Mouse (Mus musculus) thymus, postnatal 14 days (tissue): ENCODE data around the gene Nat8f6.
A peak's percentile ranks its signal among the peaks of the same experiment; 100 is the strongest.
"Not testable (repeated sequence)": the region's sequence is repeated elsewhere in the genome, so short reads cannot be mapped to it uniquely, and the experiment has no call there.

ENCODE experiments used
- DNase-seq: peaks from one replicate; pipeline ENCODE4 v3.0.0; 2021

Gene Nat8f6

DNA sequence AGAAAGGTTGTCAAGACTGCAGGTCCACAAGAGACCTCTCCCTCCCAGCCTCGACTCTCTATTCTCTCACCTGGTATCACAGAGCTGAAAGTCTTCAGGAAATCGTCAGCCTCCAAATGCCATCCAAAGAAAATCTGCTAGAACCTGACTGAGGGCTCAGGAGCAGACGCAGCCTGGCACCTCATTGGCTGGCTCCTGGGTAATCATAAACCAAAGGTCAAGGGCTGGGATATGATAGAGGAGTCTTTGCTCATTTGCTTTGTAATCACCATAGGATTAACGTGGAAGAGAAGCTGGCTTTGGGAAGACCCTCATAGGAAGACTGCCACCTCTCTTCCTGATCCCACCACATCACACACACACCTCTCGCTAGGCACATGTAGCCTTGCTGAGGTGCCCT lies at the start of gene Nat8f6, which contains the start of gene Nat8f5:
Nat8f6 (minus strand) TSS at position 118 of the 400 bp plus-strand sequence.
Nat8f5 (minus strand) TSS at position 136 of the 400 bp plus-strand sequence.
- no peak for DNase-seq

DNA sequence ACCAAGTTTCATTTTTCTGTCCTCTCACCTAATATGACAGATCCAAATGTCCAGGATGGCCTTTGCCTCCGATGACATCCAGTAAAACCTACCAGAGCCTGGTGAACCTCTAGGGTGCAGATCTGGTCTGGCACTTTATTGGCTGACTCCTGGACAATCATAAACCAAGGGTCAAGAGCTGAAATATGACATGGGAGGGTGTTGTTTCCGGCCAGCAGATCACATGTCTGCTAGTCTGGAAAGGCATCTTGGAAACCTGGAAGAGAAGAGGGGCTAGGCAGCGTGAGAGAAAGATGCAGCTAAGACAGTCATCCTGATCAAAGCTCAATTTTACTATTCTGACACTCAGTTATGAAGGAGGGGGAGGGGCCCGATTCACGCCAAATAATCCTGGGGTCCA lies 48.3 kb upstream of the Nat8f6 start, which contains the start of gene Nat8f2:
Nat8f2 (minus strand) TSS at position 153 of the 400 bp plus-strand sequence.
- DNase-seq = not testable (repeated sequence)

DNA sequence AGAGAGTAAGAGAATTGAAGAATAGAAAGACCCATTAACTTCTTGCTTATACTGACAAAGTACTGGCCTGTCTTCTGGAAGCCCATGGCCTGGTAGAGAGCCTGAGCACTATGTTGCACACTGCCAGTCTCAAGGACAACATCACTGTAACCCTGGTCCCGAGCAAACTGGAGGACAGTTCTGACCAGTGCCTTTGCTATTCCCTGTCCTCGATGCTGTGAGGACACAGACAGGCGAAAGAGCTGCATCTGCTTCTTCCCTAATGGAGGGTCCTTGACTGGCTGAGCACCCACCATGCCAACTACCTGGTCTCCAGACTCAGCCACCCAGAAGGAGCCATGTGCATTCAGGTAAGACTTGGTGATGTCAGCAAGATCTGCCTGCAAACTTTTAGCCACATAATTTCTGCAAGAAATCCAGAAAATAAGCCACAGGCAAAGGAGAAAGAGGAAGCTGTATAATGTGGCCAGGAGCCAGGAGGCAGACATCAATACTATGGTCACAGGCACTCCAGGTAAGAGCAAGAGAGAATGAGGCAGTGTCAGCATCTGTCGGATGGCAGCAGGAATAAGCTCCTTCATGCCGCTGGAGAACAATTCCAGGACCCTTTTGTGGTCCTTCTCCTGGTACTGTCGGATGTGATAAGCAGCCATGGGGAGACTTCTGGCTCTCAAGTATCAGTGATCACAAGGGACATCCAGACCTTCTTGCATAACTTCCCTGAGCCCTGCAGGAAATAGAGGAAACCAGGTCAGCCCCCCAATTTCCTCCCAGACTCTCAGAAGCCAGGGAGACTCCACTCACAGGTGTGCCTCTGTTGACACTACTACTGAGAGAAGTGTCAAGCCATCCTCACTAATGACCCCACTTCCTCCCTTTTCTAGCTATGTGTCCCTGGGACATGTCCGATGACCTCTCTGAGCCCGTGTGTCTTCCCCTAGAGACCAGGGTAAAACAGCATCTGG lies 47.3 kb upstream of the Nat8f6 start:
- no peak for DNase-seq

DNA sequence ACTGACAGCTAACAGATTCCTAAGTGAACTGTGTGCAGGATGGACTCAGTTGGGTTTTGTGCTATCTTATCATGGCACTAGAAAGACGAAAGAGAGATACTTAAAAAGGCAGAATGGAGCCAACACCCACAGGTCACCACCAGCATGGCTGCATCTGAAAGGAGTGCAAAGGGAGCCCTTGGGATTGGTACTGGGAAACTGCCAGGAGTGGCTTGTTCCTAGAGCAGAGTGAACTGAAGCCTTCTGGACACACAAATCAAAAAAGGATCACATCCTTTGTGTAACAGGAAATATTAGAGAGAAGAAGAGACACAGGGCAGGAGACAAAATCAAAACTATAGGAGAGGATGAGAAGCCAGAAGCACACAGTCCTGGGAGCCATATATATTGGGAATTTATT lies 46.2 kb upstream of the Nat8f6 start:
- not testable (repeated sequence) for DNase-seq

DNA sequence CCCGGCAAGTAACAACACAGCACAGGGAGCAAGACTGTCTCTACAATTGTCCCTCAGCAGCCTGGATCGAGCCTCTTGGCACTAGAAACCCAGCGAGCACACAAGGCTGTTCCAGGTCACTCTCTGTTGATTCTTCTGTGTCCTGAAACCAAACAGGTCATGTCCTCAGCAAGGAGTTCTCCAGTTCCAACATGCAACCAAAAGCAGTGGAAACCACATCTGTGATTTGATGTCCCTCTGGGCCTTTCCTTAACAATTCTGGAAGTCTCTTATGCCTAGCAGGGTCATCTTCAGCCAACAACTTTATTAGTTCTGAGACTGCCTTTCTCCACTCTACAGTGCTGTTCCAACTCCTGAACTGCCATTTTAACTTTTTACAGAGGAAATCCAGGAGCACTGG lies 45.4 kb upstream of the Nat8f6 start:
- not testable (repeated sequence) for DNase-seq

DNA sequence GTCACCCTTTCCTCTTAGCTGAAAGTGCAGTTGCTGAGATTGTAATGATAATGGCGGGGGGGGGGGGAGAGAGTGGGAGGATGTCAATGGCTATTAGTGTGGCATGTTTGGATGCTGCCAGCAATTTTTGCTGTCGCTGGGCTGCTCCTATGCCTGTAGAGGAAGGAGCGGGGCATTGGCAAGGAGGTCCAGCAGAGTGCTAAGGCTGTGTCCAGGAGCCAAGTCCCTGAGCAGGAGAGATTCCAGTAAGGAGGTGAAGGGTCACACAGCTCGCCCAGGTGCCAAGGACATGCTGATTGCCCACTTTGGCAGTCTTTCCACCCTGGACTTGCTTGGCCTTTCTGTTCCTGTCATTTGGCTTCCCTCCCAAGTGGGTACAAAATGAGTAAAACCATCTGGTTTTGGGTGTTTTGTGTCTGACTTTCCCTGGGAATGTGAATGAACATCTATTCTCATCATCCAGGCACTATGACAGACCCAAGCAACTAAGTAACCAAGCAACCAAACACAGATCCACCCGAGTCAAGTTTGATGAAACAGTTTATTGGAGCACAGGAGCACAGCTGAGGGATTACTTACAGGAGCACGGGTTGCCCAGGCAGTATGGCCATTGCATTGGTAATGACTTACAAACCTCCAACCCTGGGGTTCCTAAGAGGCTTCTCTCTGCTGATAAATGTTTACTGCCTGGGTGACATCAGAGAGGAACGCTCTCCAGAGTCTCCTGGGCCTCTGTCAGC lies 44.3 kb upstream of the Nat8f6 start:
- not testable (repeated sequence) for DNase-seq

DNA sequence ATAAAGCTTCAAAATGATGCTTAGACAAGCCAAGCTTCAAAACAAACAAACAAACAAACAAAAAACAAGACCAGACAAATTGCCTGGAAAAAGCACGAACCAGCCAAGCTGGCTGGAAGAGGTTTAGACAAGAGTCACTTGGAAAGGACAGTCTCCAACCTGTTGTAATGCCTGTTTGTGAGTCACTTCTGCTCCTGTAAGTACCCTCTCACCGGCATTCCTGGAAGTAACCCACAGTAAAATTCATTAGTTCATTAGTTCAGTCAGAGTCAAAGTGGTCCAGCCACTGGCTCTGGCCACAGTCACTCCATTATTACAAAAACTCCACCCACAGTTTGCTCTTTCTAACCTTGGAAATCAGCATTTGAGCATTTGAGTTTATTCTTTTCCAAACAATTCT lies 43.1 kb upstream of the Nat8f6 start:
- no peak for DNase-seq

DNA sequence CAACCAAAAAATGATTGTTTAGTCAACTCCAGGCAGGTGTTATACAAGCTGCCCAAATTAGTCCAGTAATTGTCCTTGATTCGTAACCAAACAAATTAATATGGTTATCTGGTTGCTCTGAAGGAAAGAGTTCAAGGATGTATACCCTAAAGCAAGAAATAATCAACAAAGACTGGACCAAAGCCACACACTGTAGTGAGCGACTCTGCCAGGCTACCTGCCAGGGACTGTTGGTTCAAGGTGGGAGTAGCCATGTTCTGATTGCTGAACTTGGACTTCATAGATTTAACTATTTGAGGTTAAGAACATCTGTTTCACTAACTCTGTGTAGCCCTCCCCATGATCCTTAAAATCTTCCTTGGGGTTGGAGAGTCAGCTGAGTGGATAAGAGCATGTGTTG lies 42.4 kb upstream of the Nat8f6 start:
- no peak for DNase-seq

DNA sequence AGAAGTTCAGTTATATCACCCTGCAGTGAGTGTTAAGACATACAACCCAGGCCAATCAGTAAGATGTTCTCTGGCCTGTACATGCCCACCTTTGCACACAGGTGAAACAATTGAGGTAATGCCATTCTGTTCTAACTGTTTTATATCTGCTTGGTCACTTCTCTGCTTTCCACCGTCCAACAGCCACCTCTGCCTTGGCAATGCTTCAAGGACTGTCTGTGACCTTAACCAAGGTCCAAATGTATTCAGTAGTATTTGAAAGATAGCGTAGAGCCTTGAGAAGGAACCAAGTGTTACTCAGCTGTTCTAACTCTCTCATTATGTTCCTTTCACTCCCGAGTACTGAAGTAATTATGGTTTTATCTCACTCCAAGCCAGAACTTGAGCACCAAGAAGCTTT lies 41.8 kb upstream of the Nat8f6 start:
- no peak for DNase-seq

DNA sequence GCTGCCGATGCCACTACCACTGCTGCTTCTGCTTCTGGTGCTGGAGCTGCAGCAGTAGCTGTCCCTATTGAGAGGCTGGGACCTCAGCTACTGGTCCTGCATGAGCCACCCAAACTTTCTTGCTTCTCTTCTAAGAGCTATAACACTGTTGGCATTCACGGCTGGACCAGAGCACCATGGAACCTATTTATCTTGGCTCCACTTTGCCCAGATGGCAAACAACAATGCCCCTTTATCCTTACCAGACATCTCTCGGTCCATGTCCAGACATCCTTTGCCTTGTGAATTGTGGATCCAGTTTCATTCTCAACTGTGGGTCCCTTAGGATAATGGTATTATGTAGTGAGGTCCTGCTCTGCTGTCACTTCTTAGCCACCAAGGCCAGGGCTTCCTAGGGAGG lies 40.5 kb upstream of the Nat8f6 start:
- no peak for DNase-seq

DNA sequence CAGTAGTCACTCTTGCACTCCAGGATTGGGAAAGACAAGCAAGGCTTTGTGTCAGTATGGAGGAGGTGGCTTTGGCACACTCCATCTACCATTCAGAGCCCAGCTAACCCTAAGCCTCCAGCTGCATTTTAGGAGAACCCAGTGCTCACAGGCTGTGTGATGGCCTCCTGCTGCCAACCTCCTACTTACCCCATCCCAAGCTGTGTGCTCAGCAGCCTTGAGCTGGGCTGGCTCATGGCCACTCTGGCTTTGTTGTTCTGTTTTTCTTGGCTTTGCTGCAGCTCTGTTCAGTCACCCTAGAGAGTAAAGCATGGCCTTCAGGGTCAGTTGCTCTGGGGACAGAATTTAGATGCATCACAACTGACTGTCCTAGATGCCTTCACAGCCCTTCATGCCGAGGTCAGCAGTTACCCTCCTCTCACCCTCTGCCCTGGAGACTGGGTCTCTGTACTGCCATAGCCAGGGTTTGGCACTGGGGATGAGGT lies 35.5 kb upstream of the Nat8f6 start:
- no peak for DNase-seq

DNA sequence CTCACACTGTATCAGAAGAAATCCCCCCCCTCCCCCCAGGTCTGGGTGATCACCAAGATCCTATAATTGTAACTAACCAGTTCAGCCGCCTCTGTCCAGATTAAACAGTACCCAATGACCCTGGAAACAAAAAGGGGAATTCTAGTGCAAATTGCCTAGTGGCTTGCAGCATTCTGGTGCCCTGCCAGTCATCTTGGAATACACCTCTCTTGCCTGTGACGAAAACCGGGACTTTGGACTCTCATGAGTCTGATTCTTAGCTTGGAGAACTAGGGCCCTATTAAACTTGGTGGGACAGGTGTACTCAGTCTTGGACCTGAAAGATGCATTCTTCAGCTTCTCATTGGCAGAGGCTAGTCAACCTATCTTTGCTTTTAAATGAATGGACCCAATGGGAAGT lies 32.7 kb upstream of the Nat8f6 start:
- no peak for DNase-seq

DNA sequence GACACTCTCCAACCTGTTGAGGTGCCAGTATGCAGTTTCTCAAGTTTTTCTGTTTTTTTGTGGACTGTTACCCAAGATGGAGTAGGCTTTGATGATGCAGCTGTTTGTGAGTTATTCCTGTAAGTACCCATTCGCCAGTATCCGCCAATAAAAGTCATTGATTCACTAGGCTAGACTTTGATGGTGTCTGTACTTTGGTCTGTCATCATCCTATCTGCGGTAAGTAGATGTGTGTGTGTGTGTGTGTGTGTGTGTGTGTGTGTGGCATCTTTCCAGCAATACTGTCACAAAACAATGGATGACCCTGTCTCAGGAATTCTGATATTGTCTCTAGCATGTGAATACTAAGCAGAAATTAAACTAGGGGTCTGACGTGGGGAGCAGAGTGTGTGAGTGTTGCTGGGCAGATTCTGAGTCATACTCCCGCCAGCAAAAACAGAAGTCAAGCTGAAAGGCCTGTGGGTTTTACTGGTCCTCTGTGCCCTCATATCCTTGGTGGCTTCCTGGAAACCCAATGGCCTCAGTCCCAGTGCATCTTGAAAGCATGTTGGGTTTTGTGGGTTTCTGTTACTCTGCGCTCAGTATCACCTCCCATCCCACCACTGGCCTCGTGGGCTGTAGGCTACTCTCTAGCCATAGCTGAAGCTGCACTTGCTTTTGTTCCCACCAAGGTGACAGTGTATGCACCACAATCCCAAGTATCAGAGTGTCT lies 30.5 kb upstream of the Nat8f6 start:
- no peak for DNase-seq

DNA sequence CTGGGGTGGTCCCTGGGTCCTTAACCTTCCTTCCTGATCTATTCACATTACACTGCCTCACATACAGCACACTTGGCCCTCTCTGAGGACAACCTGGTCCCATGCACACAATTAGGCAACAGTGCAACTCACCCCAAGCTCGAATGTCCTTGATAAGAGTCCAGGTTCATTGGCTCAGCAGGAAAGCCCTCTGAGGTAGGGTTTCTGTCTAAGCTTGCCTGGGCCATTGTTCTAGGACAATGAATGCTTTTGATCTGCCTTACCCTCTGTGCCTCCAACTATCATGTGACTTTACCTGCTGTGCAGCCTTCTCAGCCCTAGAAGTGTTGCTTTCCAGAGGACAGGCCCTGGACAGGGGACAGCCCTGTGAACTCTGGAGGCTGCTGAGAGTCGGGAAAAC lies 28.5 kb upstream of the Nat8f6 start:
- DNase-seq = no peak

DNA sequence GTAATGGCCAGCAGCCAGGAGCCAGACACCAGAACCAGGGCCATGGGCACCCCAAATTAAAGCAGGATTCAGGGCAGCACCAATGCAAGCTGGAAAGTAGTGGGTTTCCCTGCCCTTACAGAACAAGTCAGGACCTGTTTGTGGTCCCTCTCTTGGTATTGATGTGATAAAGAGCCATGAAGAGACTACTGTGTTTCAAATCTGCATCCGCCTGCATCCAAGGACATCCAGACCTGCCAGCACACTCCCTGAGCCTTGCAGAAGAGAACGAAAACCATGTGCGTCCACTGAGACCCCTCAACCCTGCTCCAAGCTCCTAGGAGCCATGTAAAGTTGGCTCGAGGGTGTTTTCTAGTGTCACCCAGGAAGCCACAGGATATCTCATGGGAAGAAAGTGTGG lies 27.4 kb upstream of the Nat8f6 start:
- no peak for DNase-seq

DNA sequence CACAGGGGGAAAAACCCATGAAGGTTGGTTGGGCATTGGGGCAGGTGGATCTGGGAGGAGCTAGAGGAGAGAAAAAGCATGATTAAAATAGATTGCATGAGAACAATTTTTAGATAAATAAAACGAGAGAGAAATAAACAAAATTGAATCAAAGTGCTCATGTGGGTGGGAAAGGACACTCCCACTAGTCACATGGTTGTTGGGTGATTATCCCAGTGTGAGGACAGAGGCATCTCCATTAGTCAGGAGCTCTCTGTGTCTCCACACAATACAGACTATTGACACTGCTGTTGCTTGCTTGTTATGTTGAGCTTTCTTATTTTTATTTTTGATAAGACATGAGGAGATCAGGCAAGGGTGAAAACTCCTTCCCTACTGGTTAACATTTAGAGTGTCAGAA lies 26.2 kb upstream of the Nat8f6 start:
- no peak for DNase-seq

DNA sequence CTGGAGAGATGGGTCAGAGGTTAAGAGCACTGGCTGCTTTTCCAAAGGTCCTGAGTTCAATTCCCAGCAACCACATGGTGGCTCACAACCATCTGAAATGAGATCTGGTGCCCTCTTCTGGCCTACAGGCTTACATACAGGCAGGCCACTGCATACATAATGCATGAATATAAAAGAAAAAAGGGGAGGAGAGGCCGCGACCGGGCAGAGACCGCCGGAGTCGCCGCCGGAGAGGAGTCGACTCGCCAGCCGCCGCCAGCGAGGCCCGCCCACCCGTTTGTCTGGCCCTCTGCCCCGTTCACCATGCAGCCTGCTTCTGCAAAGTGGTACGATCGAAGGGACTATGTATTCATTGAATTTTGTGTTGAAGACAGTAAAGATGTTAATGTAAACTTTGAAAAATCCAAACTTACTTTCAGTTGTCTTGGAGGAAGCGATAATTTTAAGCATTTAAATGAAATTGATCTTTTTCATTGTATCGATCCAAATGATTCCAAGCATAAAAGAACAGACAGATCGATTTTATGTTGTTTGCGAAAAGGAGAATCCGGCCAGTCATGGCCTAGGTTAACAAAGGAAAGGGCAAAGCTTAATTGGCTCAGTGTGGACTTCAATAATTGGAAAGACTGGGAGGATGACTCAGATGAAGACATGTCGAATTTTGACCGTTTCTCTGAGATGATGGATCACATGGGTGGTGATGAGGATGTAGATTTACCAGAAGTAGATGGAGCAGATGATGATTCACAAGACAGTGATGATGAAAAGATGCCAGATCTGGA lies 23.1 kb upstream of the Nat8f6 start:
- not testable (repeated sequence) for DNase-seq

DNA sequence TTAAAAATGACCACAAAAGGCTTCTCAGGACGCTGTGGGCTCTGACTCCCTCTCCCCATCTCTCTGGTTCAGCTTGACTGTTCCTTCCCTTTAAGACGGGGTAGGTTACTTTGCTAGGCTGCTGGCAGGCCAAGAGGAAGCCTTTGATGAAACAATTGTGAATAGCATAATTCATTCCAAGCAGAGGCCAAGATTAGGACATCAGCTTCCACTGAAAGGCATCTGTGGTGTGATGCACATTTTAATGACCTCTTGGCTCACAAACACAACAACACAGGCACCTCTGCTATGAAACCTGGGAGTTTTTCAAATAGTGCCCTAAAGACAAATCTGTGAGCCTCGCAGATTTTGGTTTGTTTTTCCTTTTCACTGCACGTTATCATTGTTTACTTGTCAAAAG lies 19.2 kb upstream of the Nat8f6 start:
- DNase-seq = no peak

DNA sequence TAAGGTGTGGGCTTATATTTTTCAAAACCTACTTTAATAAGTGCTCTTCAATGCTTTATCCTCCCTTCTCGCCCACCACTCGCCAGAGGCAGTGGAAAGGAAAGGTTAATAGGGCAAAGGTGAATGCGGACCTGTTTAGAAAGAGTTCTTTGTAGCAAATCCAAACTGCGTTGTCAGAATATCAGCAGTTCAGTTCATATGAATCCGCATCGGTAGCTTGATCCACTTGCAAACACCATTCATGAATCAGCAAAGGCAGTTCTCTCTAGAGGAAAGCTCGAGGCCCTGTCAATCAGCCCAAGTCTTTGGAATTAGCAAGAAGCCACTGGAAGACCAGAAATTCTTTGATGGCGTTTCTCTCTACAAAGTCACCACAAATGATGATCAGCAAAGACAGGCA lies 17.9 kb upstream of the Nat8f6 start:
- DNase-seq = no peak

DNA sequence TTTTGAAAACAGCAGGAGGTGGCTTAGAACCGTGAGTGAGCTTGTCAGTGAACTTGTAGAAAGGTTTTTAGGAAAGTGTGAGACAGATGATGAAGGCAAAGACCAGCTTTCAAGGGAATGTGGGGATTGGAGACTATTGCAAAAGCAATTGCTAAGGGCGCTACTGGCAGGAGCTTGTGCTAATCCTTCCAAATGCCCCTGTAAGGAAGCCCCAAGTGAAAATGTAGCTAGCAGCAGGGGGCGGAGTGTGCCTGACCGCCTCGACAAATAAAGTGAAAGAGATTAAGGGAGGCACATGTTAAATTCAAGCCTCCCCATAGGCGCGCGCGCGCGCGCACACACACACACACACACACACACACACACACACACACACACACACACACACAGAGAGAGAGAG lies 16.6 kb upstream of the Nat8f6 start:
- peak; percentile 5 for DNase-seq

DNA sequence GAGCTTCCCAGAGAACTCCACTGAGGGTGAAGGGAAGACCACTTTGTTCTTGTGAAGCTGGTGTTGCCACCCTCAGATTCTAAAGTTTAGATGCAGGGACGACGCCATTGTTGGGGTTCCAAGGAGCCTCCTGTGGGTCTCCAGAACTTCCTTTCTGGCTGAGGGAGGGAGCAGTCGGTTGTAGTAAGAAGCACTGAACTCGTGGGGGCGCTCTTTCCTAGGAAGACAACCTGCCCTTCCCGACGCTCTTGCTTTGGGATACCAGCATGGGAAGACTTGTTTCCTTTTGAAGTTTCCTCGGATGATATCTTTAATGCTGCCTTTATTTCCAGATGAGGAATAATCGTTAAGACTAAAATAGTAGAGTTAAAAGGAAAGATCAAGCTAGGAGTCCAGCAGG lies 16.1 kb upstream of the Nat8f6 start:
- peak; percentile 6 for DNase-seq

DNA sequence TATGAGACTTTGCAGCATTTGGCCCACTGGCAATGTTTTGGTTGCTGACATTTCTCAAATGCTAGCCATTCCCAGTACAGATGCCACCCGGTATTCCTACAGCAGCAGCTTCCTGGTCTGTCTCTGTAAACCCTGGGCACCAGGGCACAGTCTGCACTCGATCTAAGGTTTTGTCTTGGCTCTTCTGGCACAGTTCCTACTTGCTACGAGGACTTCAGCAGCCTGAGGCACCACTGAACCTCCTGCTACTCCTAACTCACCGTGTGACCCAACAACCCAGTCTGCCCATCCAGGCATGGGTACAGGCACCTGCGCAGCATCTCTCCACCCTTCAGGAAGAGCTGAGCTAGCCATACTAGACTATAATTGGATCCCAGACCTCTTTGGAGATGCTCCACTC lies 15.3 kb upstream of the Nat8f6 start:
- not testable (repeated sequence) for DNase-seq
